Comparison of ENCODE assay signal across 8 mouse cellular contexts in the genomic region with DNA sequence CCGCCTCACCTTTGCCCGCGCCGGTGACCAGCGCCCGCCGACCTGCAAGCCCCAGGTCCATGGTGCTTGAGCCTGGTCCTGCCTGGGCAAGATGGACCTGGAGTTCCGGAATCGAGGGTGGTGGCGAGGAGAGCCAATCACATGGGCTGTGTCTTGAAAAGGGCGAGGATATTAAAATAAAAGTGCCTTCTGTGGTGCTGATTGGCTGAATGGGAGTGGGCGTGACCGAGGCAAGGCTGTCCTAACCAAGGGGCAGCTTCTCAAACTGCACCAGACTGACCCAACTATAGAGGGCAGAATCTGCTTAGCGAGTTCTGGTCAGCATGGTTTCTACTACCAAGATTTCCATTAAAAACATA. TPM values are rescaled to one million over a fixed set of nuclear protein-coding genes. Genes with fewer than 3 reads are reported as not detected.
A peak's percentile ranks its signal among the peaks of the same experiment; 100 is the strongest.
DNase-seq lines count a peak whose midpoint lies in the region; ATAC-seq and TF ChIP-seq lines count a peak whose summit lies in the region.

Dcxr (minus strand) TSS at position 113 of the 359 bp plus-strand sequence.

- WGBS in hindbrain, embryonic 11.5 days: 0% methylated on average over 14 of the region's 14 CpGs
- WGBS in lung, postnatal 0 days: 1% methylated on average over 14 of the region's 14 CpGs

- peak within 1 kb of the TSS; percentile 53 for H3K9ac ChIP-seq in hindbrain, embryonic 11.5 days (ENCODE audit: low read depth, low read length)
- H3K9ac ChIP-seq in lung, postnatal 0 days (replicated peaks; ENCODE audit: low read depth): peak within 1 kb of the TSS; percentile 58

- peak; percentile 90 for ATAC-seq in hindbrain, embryonic 11.5 days (ENCODE audit: low FRiP score)
- ATAC-seq in lung, postnatal 0 days: peak; percentile 89

- peaks cover 1% of the 10 kb centered on the region; the same call in 1 of the 2 replicates for H3K4me1 ChIP-seq in hindbrain, embryonic 11.5 days (replicated peaks; ENCODE audit: control insufficient read depth, insufficient read depth, low read length)
- H3K4me1 ChIP-seq in lung, postnatal 0 days (ENCODE audit: insufficient read depth, low read depth, low read length): peaks cover 8% of the 10 kb centered on the region; the same call in 1 of the 2 replicates

- no peak for TF ChIP-seq EP300 in lung, postnatal 0 days (IDR thresholded peaks at IDR 0.05)

- no peak within 1 kb of the TSS for H3K27ac ChIP-seq in hindbrain, embryonic 11.5 days (ENCODE audit: low read depth, low read length)
- H3K27ac ChIP-seq in lung, postnatal 0 days (ENCODE audit: low read length): peak within 1 kb of the TSS; percentile 85

- peak; percentile 72 for TF ChIP-seq CTCF in lung, postnatal 0 days (IDR thresholded peaks at IDR 0.05)

- no peaks in the 10 kb centered on the region; the same call in 1 of the 2 replicates for H3K27me3 ChIP-seq in hindbrain, embryonic 11.5 days (ENCODE audit: control insufficient read depth, insufficient read depth, low read length)
- H3K27me3 ChIP-seq in lung, postnatal 0 days (replicated peaks; ENCODE audit: insufficient read depth, low read length): no peaks in the 10 kb centered on the region

- no peaks in the 10 kb centered on the region for H3K9me3 ChIP-seq in hindbrain, embryonic 11.5 days (ENCODE audit: control insufficient read depth, low read length)
- no peaks in the 10 kb centered on the region for H3K9me3 ChIP-seq in lung, postnatal 0 days (ENCODE audit: low read length)

- H3K4me2 ChIP-seq in hindbrain, embryonic 11.5 days (replicated peaks; ENCODE audit: low read depth, low read length): peak within 1 kb of the TSS; percentile 86
- peak within 1 kb of the TSS; percentile 78 for H3K4me2 ChIP-seq in lung, postnatal 0 days (replicated peaks; ENCODE audit: low read depth, low read length)

- DNase-seq in ZHBTc4 (ENCODE audit: low read depth, low spot score): peak; percentile 84
- DNase-seq in cerebellum, postnatal 10 days: peak; percentile 84 to 86
- DNase-seq in frontal cortex, adult 2 months (ENCODE audit: extremely low spot score in 1 of 2, low spot score in 1 of 2): peak; percentile 72
- DNase-seq in hindbrain, embryonic 11.5 days (ENCODE audit: low spot score): peak; percentile 80
- peak; percentile 68 for DNase-seq in layer of hippocampus, adult 9-10 months (ENCODE audit: low spot score)
- peak; percentile 99 for DNase-seq in lung, postnatal 0 days (ENCODE audit: low spot score)
- peak; percentile 59 for DNase-seq in ovary, postnatal 10 days (ENCODE audit: low spot score)
- DNase-seq in urinary bladder, postnatal 36 days (ENCODE audit: low spot score in 2 of 2): peak; percentile 83 to 91

- peak within 1 kb of the TSS; percentile 50 for H3K4me3 ChIP-seq in hindbrain, embryonic 11.5 days (ENCODE audit: low read depth, low read length)
- peak within 1 kb of the TSS; percentile 52 for H3K4me3 ChIP-seq in lung, postnatal 0 days (ENCODE audit: low read depth, low read length)

- H3K36me3 ChIP-seq in hindbrain, embryonic 11.5 days (ENCODE audit: control insufficient read depth, insufficient read depth, low read length): no peaks in the 10 kb centered on the region
- no peaks in the 10 kb centered on the region for H3K36me3 ChIP-seq in lung, postnatal 0 days (ENCODE audit: insufficient read depth, low read length)

RNA-seq across cellular contexts. Expression of gene Dcxr, which starts in this region (rescaled TPM):
- 24.2 and 25.6 TPM in 2 replicates for polyA plus RNA-seq in frontal cortex, adult 2 months (2012; rRNA removed)
- 14.3 and 15.2 TPM in 2 replicates for polyA plus RNA-seq in hindbrain, embryonic 11.5 days (2014; fragmentation: Nextera tagmentation; extraction: Ambion mirVana)
- polyA plus RNA-seq in lung, postnatal 0 days (2015; fragmentation: Nextera tagmentation; extraction: Ambion mirVana): 344 and 430 TPM in 2 replicates

Comparison
In these comparisons a context has a peak if more than half of its experiments do, and no peak if none do; other contexts are left out.
1. RNA of gene Dcxr (polyA plus RNA-seq): 344 to 430 TPM in lung, postnatal 0 days; 24.2 to 25.6 TPM in frontal cortex, adult 2 months and 14.3 to 15.2 TPM in hindbrain, embryonic 11.5 days; every median in the first group is over 10 times any median in the second.
2. Peak in every context shown above with its lines, with median percentiles within 50 percentile points of each other: DNase-seq.